Mouse (Mus musculus) ES-Bruce4 (cell line): ENCODE results near the gene Adgrl2.

Experiments
- CTCF ChIP-seq: IDR thresholded peaks from one replicate; pipeline ENCODE4 v1.8.1; 2011; ENCODE audit warnings: low read depth, low read length
- EP300 ChIP-seq: IDR thresholded peaks from 2 replicates; pipeline ENCODE4 v1.6.1; 2011; ENCODE audit warnings: low read depth, low read length; ENCODE audit not compliant: insufficient read depth

DNA sequence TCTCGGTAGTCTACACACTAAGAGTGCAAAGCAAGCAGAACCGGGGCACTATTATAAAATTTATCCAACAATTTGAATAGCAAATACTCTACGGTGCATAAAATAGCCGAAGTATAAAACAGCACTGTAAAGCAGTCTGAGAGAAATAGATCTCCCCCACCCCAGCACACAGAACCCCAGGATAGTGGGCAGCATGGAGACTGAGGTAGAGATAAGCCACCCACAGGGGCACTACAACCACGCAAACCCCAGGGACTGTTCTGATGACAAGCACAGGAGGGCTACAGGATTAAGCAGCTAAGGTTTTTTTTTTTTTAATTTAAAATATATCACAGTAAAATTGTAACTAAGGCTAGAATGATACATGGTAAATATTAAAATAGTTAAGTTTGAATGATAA lies 123.7 kb downstream of the Adgrl2 start:
- no peak for TF ChIP-seq CTCF
- TF ChIP-seq EP300 = no peak
